10 mouse cellular contexts compared by ENCODE assay signal in genomic region chr5:122528591-122528990, GRCm38 (mm10). TPM values are rescaled to one million over a fixed set of nuclear protein-coding genes. Genes with fewer than 3 reads are reported as not detected.
DNase-seq lines count a peak whose midpoint lies in the region; ATAC-seq lines count a peak whose summit lies in the region.
"Had no signal": no experiment of that assay in that cellular context is flagged by ENCODE, and none has a peak within 500 bp of the region (broad histone marks: within the 10 kb centered on the region; RNA-seq: fewer than 3 reads in every experiment).

No protein-coding gene starts in this region.

- no peak overlapping the region for H3K9ac ChIP-seq in kidney, embryonic 15.5 days
- H3K9ac ChIP-seq in embryonic facial prominence, embryonic 11.5 days (replicated peaks; ENCODE audit: low read length), result no peak overlapping the region
- H3K9ac ChIP-seq in limb, embryonic 11.5 days (ENCODE audit: low read length), result no peak overlapping the region
- H3K9ac ChIP-seq in midbrain, embryonic 14.5 days (replicated peaks; ENCODE audit: low read length), result no peak overlapping the region
- H3K9ac ChIP-seq: midbrain, embryonic 13.5 days had no signal

- peaks cover 70% of the 10 kb centered on the region for H3K4me1 ChIP-seq in heart, embryonic 10.5 days
- H3K4me1 ChIP-seq in kidney, embryonic 15.5 days, result peaks cover 63% of the 10 kb centered on the region
- peaks cover 13% of the 10 kb centered on the region for H3K4me1 ChIP-seq in embryonic facial prominence, embryonic 11.5 days (ENCODE audit: control insufficient read depth, insufficient read depth, low read length)
- H3K4me1 ChIP-seq in limb, embryonic 11.5 days (ENCODE audit: control insufficient read depth, insufficient read depth, low read length), result peaks cover 22% of the 10 kb centered on the region; the same call in 1 of the 2 replicates
- H3K4me1 ChIP-seq in midbrain, embryonic 14.5 days (ENCODE audit: control insufficient read depth, insufficient read depth, low read length), result no peaks in the 10 kb centered on the region

- H3K27me3 ChIP-seq in heart, embryonic 10.5 days (ENCODE audit: insufficient read depth, poor library complexity, severe bottlenecking), result no peaks in the 10 kb centered on the region
- no peaks in the 10 kb centered on the region for H3K27me3 ChIP-seq in kidney, embryonic 15.5 days
- no peaks in the 10 kb centered on the region for H3K27me3 ChIP-seq in embryonic facial prominence, embryonic 11.5 days (ENCODE audit: control insufficient read depth, insufficient read depth, low read length)
- H3K27me3 ChIP-seq in limb, embryonic 11.5 days (ENCODE audit: control insufficient read depth, insufficient read depth, low read length), result no peaks in the 10 kb centered on the region
- H3K27me3 ChIP-seq in midbrain, embryonic 14.5 days (ENCODE audit: control insufficient read depth, insufficient read depth, low read length), result no peaks in the 10 kb centered on the region
- H3K27me3 ChIP-seq: midbrain, embryonic 13.5 days had no signal

- H3K4me2 ChIP-seq in kidney, embryonic 15.5 days, result no peak overlapping the region
- H3K4me2 ChIP-seq in embryonic facial prominence, embryonic 11.5 days (ENCODE audit: low read depth, low read length), result no peak overlapping the region
- no peak overlapping the region for H3K4me2 ChIP-seq in limb, embryonic 11.5 days (ENCODE audit: low read depth, severe bottlenecking)
- no peak overlapping the region for H3K4me2 ChIP-seq in midbrain, embryonic 14.5 days (ENCODE audit: low read length)
- H3K4me2 ChIP-seq: midbrain, embryonic 13.5 days had no signal

- no peaks in the 10 kb centered on the region for H3K9me3 ChIP-seq in heart, embryonic 10.5 days
- no peaks in the 10 kb centered on the region for H3K9me3 ChIP-seq in kidney, embryonic 15.5 days (replicated peaks)
- H3K9me3 ChIP-seq in embryonic facial prominence, embryonic 11.5 days (replicated peaks; ENCODE audit: control insufficient read depth, low read length), result no peaks in the 10 kb centered on the region
- no peaks in the 10 kb centered on the region for H3K9me3 ChIP-seq in limb, embryonic 11.5 days (ENCODE audit: control insufficient read depth, low read length)
- H3K9me3 ChIP-seq in midbrain, embryonic 14.5 days (ENCODE audit: control insufficient read depth, low read length), result no peaks in the 10 kb centered on the region
- H3K9me3 ChIP-seq: midbrain, embryonic 13.5 days had no signal

- 78% methylated on average over 3 of the region's 3 CpGs for WGBS in heart, embryonic 10.5 days
- 59% methylated on average over 3 of the region's 3 CpGs for WGBS in kidney, embryonic 15.5 days
- 59% methylated on average over 3 of the region's 3 CpGs for WGBS in embryonic facial prominence, embryonic 11.5 days
- 75% methylated on average over 3 of the region's 3 CpGs for WGBS in limb, embryonic 11.5 days
- 75% methylated on average over 3 of the region's 3 CpGs for WGBS in midbrain, embryonic 14.5 days

- H3K4me3 ChIP-seq in heart, embryonic 10.5 days, result no peak overlapping the region
- H3K4me3 ChIP-seq in kidney, embryonic 15.5 days (replicated peaks), result no peak overlapping the region
- no peak overlapping the region for H3K4me3 ChIP-seq in embryonic facial prominence, embryonic 11.5 days (ENCODE audit: low read depth, low read length)
- H3K4me3 ChIP-seq in limb, embryonic 11.5 days (ENCODE audit: low read depth, low read length), result no peak overlapping the region
- no peak overlapping the region for H3K4me3 ChIP-seq in midbrain, embryonic 14.5 days (replicated peaks; ENCODE audit: low read depth, low read length)
- H3K4me3 ChIP-seq: midbrain, embryonic 13.5 days had no signal

- no peak for ATAC-seq in kidney, embryonic 15.5 days (replicated peaks; ENCODE audit: low FRiP score)
- no peak for ATAC-seq in embryonic facial prominence, embryonic 11.5 days (replicated peaks; ENCODE audit: insufficient number of reproducible peaks, low FRiP score, low TSS enrichment, low read depth)
- no peak for ATAC-seq in limb, embryonic 11.5 days (ENCODE audit: insufficient number of reproducible peaks, low FRiP score, low TSS enrichment, low read depth)
- no peak for ATAC-seq in midbrain, embryonic 14.5 days (ENCODE audit: low FRiP score, low TSS enrichment)
- ATAC-seq: midbrain, embryonic 13.5 days had no signal

- no peak for DNase-seq in heart, embryonic 10.5 days (ENCODE audit: low spot score)
- no peak for DNase-seq in heart, postnatal 25 days (ENCODE audit: low spot score)
- no peak for DNase-seq in kidney, adult 11 months
- DNase-seq in embryonic facial prominence, embryonic 11.5 days (ENCODE audit: low spot score), result no peak
- no peak for DNase-seq in limb, embryonic 11.5 days (ENCODE audit: low spot score)
- no peak for DNase-seq in midbrain, embryonic 14.5 days
- no peak for DNase-seq in adrenal gland, adult 8-10 months
- DNase-seq: thymus, adult 18-20 months had no signal

- H3K27ac ChIP-seq in heart, embryonic 10.5 days, result peak overlapping the region; percentile 87
- H3K27ac ChIP-seq in kidney, embryonic 15.5 days, result peak overlapping the region; percentile 64
- H3K27ac ChIP-seq in embryonic facial prominence, embryonic 11.5 days (replicated peaks; ENCODE audit: low read depth, low read length), result peak overlapping the region; percentile 82
- H3K27ac ChIP-seq in limb, embryonic 11.5 days (replicated peaks; ENCODE audit: low read depth, low read length), result peak overlapping the region; percentile 65; the same call in 1 of the 2 replicates
- no peak overlapping the region for H3K27ac ChIP-seq in midbrain, embryonic 14.5 days (replicated peaks; ENCODE audit: low read depth, low read length)
- H3K27ac ChIP-seq: midbrain, embryonic 13.5 days had no signal

- intact Hi-C loops in heart, postnatal 25 days (cut with DNase I), result loop anchor here (2.0 kb wide), 1 partner anchor 30 kb away; no protein-coding TSS in a partner anchor

- peaks cover 8% of the 10 kb centered on the region; the same call in 1 of the 2 replicates for H3K36me3 ChIP-seq in heart, embryonic 10.5 days
- H3K36me3 ChIP-seq in kidney, embryonic 15.5 days, result no peaks in the 10 kb centered on the region
- H3K36me3 ChIP-seq in embryonic facial prominence, embryonic 11.5 days (replicated peaks; ENCODE audit: control insufficient read depth, insufficient read depth, low read depth, low read length), result no peaks in the 10 kb centered on the region
- H3K36me3 ChIP-seq in limb, embryonic 11.5 days (ENCODE audit: control insufficient read depth, insufficient read depth, low read length), result no peaks in the 10 kb centered on the region
- H3K36me3 ChIP-seq in midbrain, embryonic 14.5 days (ENCODE audit: control insufficient read depth, insufficient read depth, low read length), result no peaks in the 10 kb centered on the region

RNA-seq across cellular contexts. Expression of gene Atp2a2, which starts 26.6 kb away (rescaled TPM):
- polyA plus RNA-seq in heart, embryonic 10.5 days (2016; fragmentation: Nextera tagmentation; extraction: Ambion mirVana), result 205 and 235 TPM in 2 replicates
- total RNA-seq in heart, postnatal 25 days (2021), result over 10,000 TPM; 10,772 to 12,207 TPM
- polyA plus RNA-seq in kidney, embryonic 15.5 days (2015; fragmentation: Nextera tagmentation; extraction: Ambion mirVana), result 37.3 and 37.8 TPM in 2 replicates
- polyA plus RNA-seq in embryonic facial prominence, embryonic 11.5 days (2014; fragmentation: Nextera tagmentation; extraction: Ambion mirVana), result 34.4 and 37.4 TPM in 2 replicates
- 36.7 and 43.6 TPM in 2 replicates for polyA plus RNA-seq in limb, embryonic 11.5 days (2014; fragmentation: Nextera tagmentation; extraction: Ambion mirVana)
- 46.5 and 59.3 TPM in 2 replicates for polyA plus RNA-seq in midbrain, embryonic 14.5 days (2014; fragmentation: Nextera tagmentation; extraction: Ambion mirVana)
- 100 to 1,000 TPM; 187 to 206 (median 196) TPM for total RNA-seq in adrenal gland, adult 8-10 months (2022)
